Mouse (Mus musculus): ENCODE data around the gene Mrpl2.

The Mrpl2 gene

GRCm38 (mm10) chr17:46627409-46627808, 18.6 kb upstream of the Mrpl2 start:
- no peak for DNase-seq (ENCODE audit: low spot score in 2 of 2)

- no peak for DNase-seq (ENCODE audit: low spot score in 2 of 2)
These were observed 17.6 kb upstream of the Mrpl2 start for GRCm38 (mm10) chr17:46628471-46628790.

GRCm38 (mm10) chr17:46628791-46629684, 17.0 kb upstream of the Mrpl2 start, which contains the start of gene Ptk7:
Gene Ptk7, minus strand, starts transcription at chr17:46629504.
- DNase-seq (ENCODE audit: low spot score in 2 of 2), result peak in 1 of 2 experiments; percentile 46

- DNase-seq (ENCODE audit: low spot score in 2 of 2), result no peak
These were observed 16.2 kb upstream of the Mrpl2 start for GRCm38 (mm10) chr17:46629685-46630441.

- peak; percentile 21 to 53 for DNase-seq (ENCODE audit: low spot score in 2 of 2)
These were observed 9.1 kb upstream of the Mrpl2 start for GRCm38 (mm10) chr17:46636831-46637523.

- DNase-seq (ENCODE audit: low spot score in 2 of 2), result no peak
These were observed 6.1 kb upstream of the Mrpl2 start for GRCm38 (mm10) chr17:46639929-46640328.

GRCm38 (mm10) chr17:46642060-46642459, 4.0 kb upstream of the Mrpl2 start:
- DNase-seq (ENCODE audit: low spot score in 2 of 2), result no peak

- DNase-seq (ENCODE audit: low spot score in 2 of 2), result no peak
These were observed 1.8 kb upstream of the Mrpl2 start for GRCm38 (mm10) chr17:46644152-46644805.

GRCm38 (mm10) chr17:46644916-46645475, 1.0 kb upstream of the Mrpl2 start:
- peak in 1 of 2 experiments; percentile 50 for DNase-seq (ENCODE audit: low spot score in 2 of 2)

GRCm38 (mm10) chr17:46646322-46646662, 263 bp downstream of the Mrpl2 start:
- DNase-seq (ENCODE audit: low spot score in 2 of 2), result no peak

GRCm38 (mm10) chr17:46647279-46647678, 1.2 kb downstream of the Mrpl2 start:
- DNase-seq (ENCODE audit: low spot score in 2 of 2), result no peak

GRCm38 (mm10) chr17:46648436-46648835, 2.4 kb downstream of the Mrpl2 start:
- DNase-seq (ENCODE audit: low spot score in 2 of 2), result no peak

GRCm38 (mm10) chr17:46649811-46650210, 3.8 kb downstream of the Mrpl2 start:
- no peak for DNase-seq (ENCODE audit: low spot score in 2 of 2)

GRCm38 (mm10) chr17:46650232-46651031, 4.4 kb downstream of the Mrpl2 start, which contains the start of gene Cul7:
Gene Cul7, plus strand, starts transcription at chr17:46650337.
- peak; percentile 60 to 86 for DNase-seq (ENCODE audit: low spot score in 2 of 2)

GRCm38 (mm10) chr17:46651292-46651691, 5.3 kb downstream of the Mrpl2 start:
- DNase-seq (ENCODE audit: low spot score in 2 of 2), result no peak

- DNase-seq (ENCODE audit: low spot score in 2 of 2), result no peak
These were observed 5.9 kb downstream of the Mrpl2 start for GRCm38 (mm10) chr17:46651755-46652547.

- DNase-seq (ENCODE audit: low spot score in 2 of 2), result no peak
These were observed 10.0 kb downstream of the Mrpl2 start for GRCm38 (mm10) chr17:46656054-46656453.

GRCm38 (mm10) chr17:46661351-46661750, 15.3 kb downstream of the Mrpl2 start:
- DNase-seq (ENCODE audit: low spot score in 2 of 2), result no peak

GRCm38 (mm10) chr17:46661981-46662380, 16.0 kb downstream of the Mrpl2 start:
- no peak for DNase-seq (ENCODE audit: low spot score in 2 of 2)

- no peak for DNase-seq (ENCODE audit: low spot score in 2 of 2)
These were observed 16.7 kb downstream of the Mrpl2 start for GRCm38 (mm10) chr17:46662730-46663129.

All from spleen, postnatal 10 days (tissue).